Mouse (Mus musculus) stomach, postnatal 0 days (tissue): ENCODE measurements around the gene Gdf2.

Source experiments
- CTCF ChIP-seq: IDR thresholded peaks from 2 replicates; pipeline ENCODE4 v1.5.1; 2016; ENCODE audit warnings: antibody characterized with exemption, low read depth, mild to moderate bottlenecking, moderate library complexity
- EP300 ChIP-seq: optimal IDR thresholded peaks from 2 replicates; pipeline ENCODE3; 2016; ENCODE audit warnings: antibody characterized with exemption

DNA sequence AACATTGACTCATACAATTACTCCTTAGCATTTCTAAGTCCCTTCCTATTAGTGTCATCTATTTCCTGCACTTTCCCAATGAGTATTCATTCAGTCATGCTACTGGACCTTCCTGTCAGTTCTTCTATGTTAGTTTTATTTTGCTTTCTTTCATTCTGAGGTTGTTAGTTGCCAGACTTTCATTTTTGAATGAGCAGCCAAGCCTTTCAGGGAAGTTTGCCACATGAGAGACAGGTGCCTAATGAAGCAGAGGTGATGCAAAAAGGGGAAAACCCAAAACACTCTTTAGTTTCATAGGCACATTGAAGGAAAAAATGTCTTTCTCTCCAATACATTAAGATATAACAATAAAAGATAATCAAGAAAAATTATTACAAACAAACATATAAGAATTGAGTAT is 36.0 kb upstream of the Gdf2 start:
- no peak for TF ChIP-seq CTCF
- TF ChIP-seq EP300: no peak
